Mouse (Mus musculus) olfactory bulb, adult 2 months (tissue): ENCODE measurements around the gene Usp43.

Experiments
- CTCF ChIP-seq: fragments of 200-500 bp; IDR thresholded peaks from 2 replicates; pipeline ENCODE4 v1.5.1; 2012; ENCODE audit warnings: low read depth, mild to moderate bottlenecking, low read length, moderate library complexity; ENCODE audit not compliant: insufficient read depth
- POLR2A ChIP-seq: fragments of 200-500 bp; IDR thresholded peaks from 2 replicates; pipeline ENCODE4 v1.6.1; 2012; ENCODE audit warnings: mild to moderate bottlenecking, low read depth, low read length, moderate library complexity; ENCODE audit not compliant: insufficient read depth

GRCm38 (mm10) chr11:67953604-67954003 is 31.7 kb upstream of the Usp43 start:
- no peak for TF ChIP-seq CTCF
- no peak for TF ChIP-seq POLR2A
